Mouse (Mus musculus) adrenal gland, adult 8-10 months (tissue): ENCODE measurements around the gene Zbtb7a. TPM values are rescaled to one million over a fixed set of nuclear protein-coding genes. Genes with fewer than 3 reads are reported as not detected.

ENCODE experiments used
- DNase-seq: peaks from one replicate; pipeline ENCODE4 v3.0.0; 2022
- total RNA-seq, 4 experiments: library from RNA; stranded (reverse); gene quantifications; 2 replicates each; pipeline ENCODE4 v1.2.4; 2022

Zbtb7a gene
- total RNA-seq, result 10 to 100 TPM; 86.5 to 94.0 (median 92.3) TPM

DNA sequence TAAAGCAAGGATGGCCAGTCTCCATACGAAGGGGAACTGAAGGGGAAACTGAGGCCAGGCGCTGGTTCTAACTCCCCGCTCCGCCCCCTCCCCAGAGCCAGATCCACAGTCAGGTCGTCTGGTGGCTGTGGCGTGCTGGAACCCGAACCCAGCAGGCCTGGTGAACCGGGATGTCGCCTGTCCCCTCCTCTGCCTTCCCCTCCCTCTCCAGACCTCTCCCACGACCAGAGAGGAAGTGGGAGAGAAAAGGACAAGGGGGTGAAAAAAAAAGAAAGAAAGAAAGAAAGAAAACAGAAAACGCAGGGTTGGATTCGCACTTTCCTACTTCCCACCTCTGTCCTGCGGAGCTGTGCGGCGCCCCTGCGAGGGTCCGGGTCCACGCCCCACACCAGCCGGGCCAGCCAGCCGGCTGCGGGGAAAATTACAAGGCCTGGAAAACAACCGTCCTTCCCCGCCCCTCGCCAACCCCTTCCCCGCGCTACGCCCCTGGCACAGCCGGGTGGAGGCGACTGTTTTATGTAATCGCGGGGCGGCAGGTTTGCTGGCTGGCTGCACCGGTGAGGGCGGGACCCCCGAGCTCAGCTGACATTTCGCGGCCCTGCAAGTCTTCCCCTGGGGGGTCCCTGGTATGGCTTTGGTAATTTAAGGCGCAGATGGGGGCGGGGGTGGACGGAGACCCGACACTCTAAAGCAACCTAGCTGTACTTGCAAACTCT is at the start of gene Zbtb7a:
TSS of gene Zbtb7a (plus strand) at position 255 of the 716 bp plus-strand sequence.
- no peak for DNase-seq

DNA sequence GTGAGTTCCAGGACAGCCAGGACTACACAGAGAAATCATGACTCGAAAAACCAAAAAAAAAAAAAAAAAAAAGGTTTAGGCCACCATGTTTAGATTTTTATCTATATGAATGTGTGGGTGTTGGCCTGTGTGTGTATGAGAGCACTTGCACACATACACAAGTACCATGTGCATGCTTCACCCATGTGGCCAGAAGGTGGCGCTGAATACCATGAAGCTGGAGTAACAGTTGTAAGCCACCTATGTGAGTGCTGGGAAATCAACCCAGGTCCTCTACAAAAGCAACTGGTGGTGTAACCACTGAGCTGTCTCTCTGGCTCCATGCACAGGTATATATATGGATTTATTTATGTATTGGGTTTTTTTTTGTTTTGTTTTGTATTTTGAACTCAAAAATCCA is 48.0 kb upstream of the Zbtb7a start:
- DNase-seq, result no peak

GRCm38 (mm10) chr10:81089216-81089615 is 45.8 kb upstream of the Zbtb7a start:
- DNase-seq, result no peak

- DNase-seq, result no peak
Observed at GRCm38 (mm10) chr10:81090621-81091020, 44.4 kb upstream of the Zbtb7a start.

- peak; percentile 43 for DNase-seq
Observed at GRCm38 (mm10) chr10:81092465-81093250, 42.4 kb upstream of the Zbtb7a start.

- no peak for DNase-seq
Observed at GRCm38 (mm10) chr10:81094931-81095678, 39.9 kb upstream of the Zbtb7a start.

DNA sequence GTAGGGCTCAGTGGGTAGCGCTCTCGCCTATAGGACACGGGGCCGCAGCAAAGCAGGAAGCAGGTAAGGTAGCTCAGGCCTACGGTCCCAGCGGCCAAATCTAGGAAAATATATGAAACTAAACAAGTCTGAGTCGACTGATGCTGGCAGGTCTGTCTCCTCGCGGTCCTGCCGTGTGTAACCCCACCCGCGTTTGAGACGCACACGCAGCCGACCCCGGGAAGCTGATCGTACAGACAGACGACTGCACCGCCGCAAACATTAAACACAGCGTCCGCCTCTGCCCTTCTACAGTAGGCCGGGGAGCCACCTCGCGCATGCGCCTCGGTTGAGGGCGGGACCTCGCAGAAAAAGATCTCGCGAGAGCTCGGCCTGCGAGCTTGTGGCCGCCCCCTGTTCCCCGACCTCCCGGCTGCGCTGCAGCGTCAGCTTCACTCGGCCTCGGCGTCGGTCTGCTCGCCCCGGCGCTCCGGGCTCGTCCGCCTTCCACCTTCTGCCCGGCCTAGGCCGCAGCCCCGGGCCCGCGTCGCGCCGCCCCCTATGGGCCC is 29.4 kb upstream of the Zbtb7a start, which contains the start of gene Map2k2:
TSS of gene Map2k2 (plus strand) at position 351 of the 548 bp plus-strand sequence.
- DNase-seq, result peak; percentile 94

DNA sequence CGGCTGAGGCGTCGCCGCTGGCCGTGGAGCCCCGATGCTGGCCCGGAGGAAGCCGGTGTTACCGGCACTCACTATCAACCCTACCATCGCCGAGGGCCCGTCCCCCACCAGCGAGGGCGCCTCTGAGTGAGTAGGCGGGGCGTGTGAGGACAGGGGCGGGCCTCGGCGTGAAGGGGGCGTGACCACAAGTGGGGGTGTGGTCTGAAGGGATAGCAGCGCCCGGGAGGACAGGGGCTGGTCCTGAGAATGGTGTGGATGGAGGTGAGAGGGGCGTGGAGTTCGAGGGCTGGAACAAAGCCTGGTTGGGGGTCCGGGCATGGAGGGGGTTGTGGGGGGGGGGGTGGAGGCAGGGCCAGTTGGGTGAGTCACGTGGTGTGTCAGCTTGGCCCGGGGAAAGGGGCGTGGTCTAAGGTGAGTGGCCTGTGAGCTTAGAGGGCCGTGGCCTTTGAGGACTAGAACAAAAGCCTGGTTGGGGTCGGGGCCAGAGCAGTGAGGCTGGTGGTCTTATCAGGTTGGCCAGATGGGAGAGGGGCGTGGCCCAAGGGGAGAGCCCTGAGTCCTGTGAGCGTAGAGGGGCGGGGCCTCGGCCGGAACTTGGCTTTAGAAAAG is 28.8 kb upstream of the Zbtb7a start:
- DNase-seq, result peak; percentile 83

DNA sequence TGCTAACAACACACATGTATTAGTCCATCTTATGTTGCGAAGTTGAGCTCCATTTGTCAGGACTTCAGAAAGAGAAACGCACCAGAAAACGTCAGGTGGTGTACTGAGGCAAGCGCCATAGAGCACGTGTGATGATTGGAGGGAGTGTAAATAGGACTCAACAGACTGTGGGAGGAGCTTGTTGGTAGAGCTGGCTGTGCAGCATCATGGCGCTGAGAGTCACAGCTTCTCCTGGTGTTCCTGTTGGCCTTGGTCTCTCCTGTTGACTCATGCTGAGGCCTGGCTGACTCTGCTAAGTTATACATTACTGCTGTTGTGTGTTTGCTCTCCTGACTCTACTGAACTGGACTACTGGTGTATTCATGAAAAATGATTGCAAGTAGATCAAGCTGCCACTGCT is 22.1 kb upstream of the Zbtb7a start:
- no peak for DNase-seq

GRCm38 (mm10) chr10:81119625-81120024 is 15.4 kb upstream of the Zbtb7a start:
- no peak for DNase-seq

DNA sequence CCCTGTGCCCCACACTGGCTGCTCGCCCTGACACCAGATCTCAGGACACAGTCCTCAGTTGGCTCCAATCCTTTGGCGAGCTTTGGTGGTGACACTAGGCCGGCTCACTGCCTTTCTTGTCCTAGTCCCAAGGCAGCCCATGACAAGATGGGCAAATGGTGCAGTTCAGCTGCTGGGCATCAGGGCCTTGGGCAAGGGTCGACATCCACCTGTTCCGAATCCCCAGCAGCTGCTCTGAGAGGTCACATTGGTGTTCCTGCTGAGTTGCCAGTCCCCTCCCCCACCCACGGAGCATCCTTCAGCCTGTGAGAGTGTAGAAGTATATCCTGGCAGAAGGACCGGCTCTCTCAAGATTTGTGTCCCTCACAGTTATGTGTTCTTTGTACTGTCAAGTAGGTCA is 14.4 kb upstream of the Zbtb7a start:
- no peak for DNase-seq

GRCm38 (mm10) chr10:81122889-81123288 is 12.1 kb upstream of the Zbtb7a start:
- DNase-seq, result no peak

GRCm38 (mm10) chr10:81123500-81123899 is 11.5 kb upstream of the Zbtb7a start:
- no peak for DNase-seq

DNA sequence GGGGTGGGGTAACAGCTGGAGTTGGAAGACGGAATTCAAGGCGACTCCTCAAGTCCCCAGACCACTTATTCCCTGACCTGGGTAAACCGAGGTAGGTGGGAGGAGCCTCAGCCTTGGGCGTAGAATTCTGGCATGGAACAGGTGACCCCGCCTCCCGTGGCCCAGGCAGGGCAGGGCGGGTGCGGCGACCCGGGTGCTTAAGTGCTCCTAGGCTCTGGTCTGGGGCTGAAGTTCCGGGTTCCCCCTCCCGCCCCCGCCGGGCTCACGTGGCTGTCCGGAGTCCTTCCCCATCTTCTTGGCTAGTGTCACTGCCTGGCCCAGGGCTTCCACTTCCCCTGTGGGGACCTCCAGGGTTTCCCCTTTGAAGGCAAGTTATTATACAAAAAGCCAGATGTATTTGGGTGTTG is 836 bp upstream of the Zbtb7a start:
- DNase-seq, result no peak

DNA sequence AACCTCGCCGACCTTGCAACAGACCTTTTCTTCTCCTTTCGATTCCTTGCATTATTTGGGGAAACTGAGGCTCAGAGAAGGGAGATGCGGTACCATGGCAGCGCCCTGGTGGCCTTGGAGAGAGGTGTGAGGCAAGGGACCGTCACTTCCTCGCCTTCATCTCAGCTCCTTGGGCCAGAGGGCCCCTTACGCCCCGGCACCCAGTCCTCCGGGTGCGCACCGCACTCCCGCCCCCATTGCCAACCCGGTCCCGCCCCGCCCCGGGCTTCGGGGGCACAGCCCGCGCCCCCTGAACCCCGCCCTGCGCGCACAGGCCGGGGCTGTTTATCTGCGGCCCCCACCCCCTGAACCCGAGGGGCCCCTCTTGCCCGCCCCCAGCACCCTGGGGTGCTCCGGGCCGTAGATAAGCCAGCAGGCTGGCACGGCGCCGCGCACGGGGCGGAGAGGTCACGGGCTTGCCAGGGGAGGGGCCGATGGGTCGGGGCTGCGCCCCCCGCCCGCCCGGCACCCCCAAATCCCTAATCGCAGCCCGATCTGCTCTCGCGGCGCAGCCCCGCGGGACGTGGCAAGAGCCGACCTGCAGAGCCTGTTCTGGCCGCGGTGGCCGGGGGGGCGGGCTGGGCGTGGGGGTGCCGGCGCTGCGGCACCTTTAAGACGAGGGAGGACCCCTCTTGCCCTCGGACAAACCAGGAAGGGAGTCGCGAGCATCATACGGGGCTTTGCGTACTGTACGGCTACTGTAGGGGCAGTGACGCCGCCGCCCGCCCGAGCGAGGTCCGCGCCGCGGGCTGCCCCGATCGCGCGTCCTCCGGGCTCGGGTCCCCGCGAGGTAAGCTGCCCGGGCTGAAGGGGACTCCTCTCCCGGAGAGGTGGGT is 1.0 kb downstream of the Zbtb7a start:
- peak; percentile 76 for DNase-seq

- DNase-seq, result peak; percentile 81
Observed at GRCm38 (mm10) chr10:81136706-81137231, 1.7 kb downstream of the Zbtb7a start.

DNA sequence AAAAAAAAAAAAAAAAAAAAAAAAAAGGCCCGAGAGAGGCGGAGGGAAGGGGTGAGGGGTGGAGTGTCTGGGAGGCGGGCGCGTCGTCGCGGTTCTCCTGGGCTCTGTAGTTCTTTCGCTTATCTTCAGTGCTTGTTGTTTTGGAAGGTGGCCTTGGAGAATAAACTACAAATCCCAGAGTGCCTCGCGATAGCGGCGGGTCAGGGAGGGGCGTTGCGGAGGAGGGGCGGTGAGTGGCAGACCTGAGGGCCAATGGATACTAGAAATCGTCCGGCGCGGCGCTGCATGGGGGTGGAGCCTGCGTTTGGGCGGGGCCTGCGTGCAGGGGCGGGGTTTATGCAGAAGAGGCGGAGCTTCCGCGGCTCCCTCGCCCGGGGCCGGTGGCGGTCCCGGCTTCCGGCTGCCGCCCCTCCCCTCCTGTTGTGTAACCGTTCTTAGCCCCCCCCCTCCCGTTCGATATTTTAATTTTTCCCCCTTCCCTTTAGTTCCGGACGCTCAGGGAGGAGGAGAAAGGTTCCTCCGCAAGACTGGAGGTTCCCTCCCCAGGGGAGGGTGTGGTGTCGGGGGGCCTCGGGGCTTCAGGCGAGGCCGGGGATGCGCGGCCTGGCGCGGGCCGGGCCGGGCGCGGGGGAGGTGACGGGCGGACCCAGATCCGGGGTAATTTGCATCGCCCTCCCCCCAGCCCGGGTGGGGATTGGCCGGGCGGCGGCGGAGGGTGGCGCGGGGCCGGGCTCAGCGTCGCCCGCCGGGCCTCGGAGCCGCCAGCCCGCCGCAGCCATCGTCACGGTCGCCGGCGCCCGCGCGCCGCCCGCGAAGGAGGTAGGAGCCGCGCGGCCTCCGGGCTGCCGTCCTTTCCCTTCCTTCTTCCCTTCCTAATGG is 2.5 kb downstream of the Zbtb7a start:
- peak; percentile 99 for DNase-seq

- DNase-seq, result no peak
Observed at GRCm38 (mm10) chr10:81138131-81138782, 3.2 kb downstream of the Zbtb7a start.

DNA sequence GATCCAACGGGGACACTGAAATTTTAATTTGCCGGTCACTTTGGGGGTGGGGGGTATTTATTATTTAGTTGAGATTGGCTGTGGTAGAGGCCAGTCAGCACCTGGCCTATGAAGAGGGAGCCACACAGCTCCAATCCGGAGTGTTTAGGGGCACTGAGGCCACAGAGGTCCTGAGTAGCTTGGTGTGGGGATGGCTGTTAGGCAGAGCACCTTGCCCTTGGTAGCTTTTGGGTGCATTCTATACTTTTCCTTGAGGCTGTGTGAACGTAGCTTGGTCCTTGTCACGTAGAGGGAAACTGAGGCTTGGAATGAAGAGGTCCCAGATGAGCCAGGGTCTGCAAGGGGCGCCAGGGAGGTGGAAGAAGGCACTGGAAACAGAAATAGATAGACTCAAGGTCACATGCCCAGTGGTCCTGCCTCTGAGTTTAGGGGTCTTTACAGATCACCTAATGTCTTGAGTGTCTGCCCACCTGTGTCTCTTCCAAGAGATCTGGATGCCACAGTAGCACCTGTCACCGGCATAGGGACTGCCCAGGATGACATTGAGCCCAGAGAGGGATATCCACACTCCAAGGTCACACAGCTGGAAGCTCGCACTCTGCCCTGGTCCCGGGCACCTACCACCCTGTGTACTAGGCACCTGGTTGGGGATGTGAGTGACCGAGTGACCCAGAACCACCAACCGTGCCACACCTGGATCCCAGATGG is 4.0 kb downstream of the Zbtb7a start:
- DNase-seq, result no peak
